Mouse (Mus musculus): ENCODE results near the gene Tsfm. TPM values are rescaled to one million over a fixed set of nuclear protein-coding genes. Genes with fewer than 3 reads are reported as not detected.

Tsfm gene
- polyA plus RNA-seq, 1 experiment from 2014 or later: 65.3 TPM

GRCm38 (mm10) chr10:127048608-127049394 lies 18.2 kb upstream of the Tsfm start:
- H3K4me3 ChIP-seq: peak overlapping the region; percentile 7; the same call in 1 of the 2 replicates
- no peaks in the 10 kb centered on the region for H3K9me3 ChIP-seq (replicated peaks)
- H3K4me1 ChIP-seq: peaks cover 12% of the 10 kb centered on the region; the same call in 1 of the 2 replicates
- peaks cover 53% of the 10 kb centered on the region for H3K27me3 ChIP-seq
- ATAC-seq (ENCODE audit: low FRiP score): no peak
- WGBS: 5% methylated on average over 35 of the region's 35 CpGs
- peaks cover 13% of the 10 kb centered on the region; the same call in 1 of the 2 replicates for H3K36me3 ChIP-seq
- peak overlapping the region; percentile 6; the same call in 1 of the 2 replicates for H3K4me2 ChIP-seq (replicated peaks)
- no peak overlapping the region for H3K9ac ChIP-seq
- H3K27ac ChIP-seq: no peak overlapping the region

GRCm38 (mm10) chr10:127047954-127048353 lies 17.3 kb upstream of the Tsfm start, which contains the start of gene Cyp27b1:
Gene Cyp27b1 (plus strand): TSS chr10:127048250.
- Histone ChIP-seq H3K9ac (no peak within 1 kb of the TSS), H3K4me2 (replicated peaks) (peak within 1 kb of the TSS; percentile 6; the same call in 1 of the 2 replicates), H3K36me3 (0 out of 2 replicates have a peak, but pooled peaks cover 6% of the 10 kb centered on the region), H3K4me3 (0 out of 2 replicates have a peak within 1 kb of the TSS, but pooled peaks have one; percentile 7), H3K9me3 (replicated peaks) (no peaks in the 10 kb centered on the region), H3K4me1 (peaks cover 12% of the 10 kb centered on the region; the same call in 1 of the 2 replicates), H3K27me3 (peaks cover 53% of the 10 kb centered on the region), H3K27ac (no peak within 1 kb of the TSS)
- WGBS: 46% methylated on average over 5 of the region's 5 CpGs
- no peak for ATAC-seq (ENCODE audit: low FRiP score)

GRCm38 (mm10) chr10:127043187-127043586 lies 12.5 kb upstream of the Tsfm start:
- Histone ChIP-seq H3K4me3 (no peak overlapping the region), H3K9ac (no peak overlapping the region), H3K36me3 (0 out of 2 replicates have a peak, but pooled peaks cover 5% of the 10 kb centered on the region), H3K27me3 (peaks cover 19% of the 10 kb centered on the region), H3K4me2 (replicated peaks) (no peak overlapping the region), H3K9me3 (replicated peaks) (no peaks in the 10 kb centered on the region), H3K27ac (no peak overlapping the region), H3K4me1 (peaks cover 11% of the 10 kb centered on the region)
- WGBS: 86% methylated on average over 6 of the region's 6 CpGs
- no peak for ATAC-seq (ENCODE audit: low FRiP score)

GRCm38 (mm10) chr10:127042468-127043115 lies 12.0 kb upstream of the Tsfm start:
- Histone ChIP-seq H3K27me3 (peaks cover 13% of the 10 kb centered on the region), H3K4me2 (replicated peaks) (peak overlapping the region; percentile 98), H3K4me1 (peaks cover 11% of the 10 kb centered on the region), H3K36me3 (0 out of 2 replicates have a peak, but pooled peaks cover 5% of the 10 kb centered on the region), H3K9ac (peak overlapping the region; percentile 69), H3K4me3 (peak overlapping the region; percentile 76), H3K9me3 (replicated peaks) (no peaks in the 10 kb centered on the region), H3K27ac (no peak overlapping the region)
- no peak for ATAC-seq (ENCODE audit: low FRiP score)
- 19% methylated on average over 5 of the region's 5 CpGs for WGBS

GRCm38 (mm10) chr10:127041774-127042338 lies 11.2 kb upstream of the Tsfm start:
- H3K9me3 ChIP-seq (replicated peaks): no peaks in the 10 kb centered on the region
- peaks cover 11% of the 10 kb centered on the region for H3K4me1 ChIP-seq
- peak overlapping the region; percentile 98 for H3K4me2 ChIP-seq (replicated peaks)
- under 1% methylated on average over 37 of the region's 44 CpGs for WGBS
- peaks cover 11% of the 10 kb centered on the region for H3K27me3 ChIP-seq
- H3K27ac ChIP-seq: no peak overlapping the region
- ATAC-seq (ENCODE audit: low FRiP score): peak; percentile 90
- 0 out of 2 replicates have a peak, but pooled peaks cover 5% of the 10 kb centered on the region for H3K36me3 ChIP-seq
- H3K9ac ChIP-seq: peak overlapping the region; percentile 69
- peak overlapping the region; percentile 76 for H3K4me3 ChIP-seq

GRCm38 (mm10) chr10:127041274-127041766 lies 10.7 kb upstream of the Tsfm start, which contains the start of the genes Mettl1 and Eef1akmt3:
Gene Mettl1 (plus strand): TSS chr10:127041414.
Gene Eef1akmt3 (minus strand): TSS chr10:127041513.
- no peak within 1 kb of the TSS for H3K27ac ChIP-seq
- peak; percentile 76 for ATAC-seq (ENCODE audit: low FRiP score)
- peaks cover 11% of the 10 kb centered on the region for H3K4me1 ChIP-seq
- peaks cover 11% of the 10 kb centered on the region for H3K27me3 ChIP-seq
- peak within 1 kb of the TSS; percentile 98 for H3K4me2 ChIP-seq (replicated peaks)
- WGBS: under 1% methylated on average over 28 of the region's 28 CpGs
- 0 out of 2 replicates have a peak, but pooled peaks cover 5% of the 10 kb centered on the region for H3K36me3 ChIP-seq
- H3K9me3 ChIP-seq (replicated peaks): no peaks in the 10 kb centered on the region
- H3K4me3 ChIP-seq: peak within 1 kb of the TSS; percentile 76
- peak within 1 kb of the TSS; percentile 69 for H3K9ac ChIP-seq

GRCm38 (mm10) chr10:127040569-127041214 lies 10.1 kb upstream of the Tsfm start:
- Histone ChIP-seq H3K4me2 (replicated peaks) (peak overlapping the region; percentile 98), H3K4me1 (peaks cover 11% of the 10 kb centered on the region), H3K27me3 (peaks cover 11% of the 10 kb centered on the region), H3K9ac (peak overlapping the region; percentile 69), H3K36me3 (0 out of 2 replicates have a peak, but pooled peaks cover 5% of the 10 kb centered on the region), H3K4me3 (peak overlapping the region; percentile 76), H3K27ac (no peak overlapping the region), H3K9me3 (replicated peaks) (no peaks in the 10 kb centered on the region)
- no peak; the same call in 1 of the 2 replicates for ATAC-seq (ENCODE audit: low FRiP score)
- 2% methylated on average over 20 of the region's 20 CpGs for WGBS

GRCm38 (mm10) chr10:127037641-127038040 lies 7.0 kb upstream of the Tsfm start:
- no peak overlapping the region for H3K27ac ChIP-seq

GRCm38 (mm10) chr10:127036273-127036672 lies 5.6 kb upstream of the Tsfm start:
- Histone ChIP-seq H3K4me3 (no peak overlapping the region), H3K4me1 (peaks cover 4% of the 10 kb centered on the region; the same call in 1 of the 2 replicates), H3K27me3 (peaks cover 11% of the 10 kb centered on the region), H3K9me3 (replicated peaks) (no peaks in the 10 kb centered on the region), H3K27ac (no peak overlapping the region), H3K36me3 (no peaks in the 10 kb centered on the region), H3K9ac (no peak overlapping the region), H3K4me2 (replicated peaks) (no peak overlapping the region)
- WGBS: 84% methylated on average over 12 of the region's 12 CpGs
- no peak for ATAC-seq (ENCODE audit: low FRiP score)

More at GRCm38 (mm10) chr10:127037641-127038040, 7.0 kb upstream of the Tsfm start:
- Histone ChIP-seq H3K9ac (no peak overlapping the region), H3K9me3 (replicated peaks) (no peaks in the 10 kb centered on the region), H3K4me1 (peaks cover 9% of the 10 kb centered on the region), H3K4me3 (no peak overlapping the region), H3K4me2 (replicated peaks) (no peak overlapping the region), H3K36me3 (no peaks in the 10 kb centered on the region), H3K27me3 (peaks cover 11% of the 10 kb centered on the region)
- ATAC-seq (ENCODE audit: low FRiP score): no peak
- WGBS: 67% methylated on average over 12 of the region's 12 CpGs

GRCm38 (mm10) chr10:127033301-127033741 lies 2.7 kb upstream of the Tsfm start:
- H3K4me1 ChIP-seq: peaks cover 8% of the 10 kb centered on the region
- no peak overlapping the region for H3K27ac ChIP-seq
- no peaks in the 10 kb centered on the region for H3K9me3 ChIP-seq (replicated peaks)
- no peak overlapping the region for H3K4me2 ChIP-seq (replicated peaks)
- H3K27me3 ChIP-seq: no peaks in the 10 kb centered on the region
- no peak for ATAC-seq (ENCODE audit: low FRiP score)
- H3K4me3 ChIP-seq: no peak overlapping the region
- WGBS: 87% methylated on average over 8 of the region's 8 CpGs
- H3K9ac ChIP-seq: no peak overlapping the region
- peaks cover 6% of the 10 kb centered on the region for H3K36me3 ChIP-seq

GRCm38 (mm10) chr10:127018422-127018821 lies 12.2 kb downstream of the Tsfm start:
- Histone ChIP-seq H3K27me3 (no peaks in the 10 kb centered on the region), H3K9ac (no peak overlapping the region), H3K4me1 (no peaks in the 10 kb centered on the region), H3K27ac (no peak overlapping the region), H3K36me3 (peaks cover 14% of the 10 kb centered on the region), H3K9me3 (replicated peaks) (no peaks in the 10 kb centered on the region), H3K4me3 (no peak overlapping the region), H3K4me2 (replicated peaks) (no peak overlapping the region)
- ATAC-seq (ENCODE audit: low FRiP score): no peak
- WGBS: 74% methylated on average over 16 of the region's 16 CpGs

Measured in hindbrain, embryonic 12.5 days (tissue).